Mouse (Mus musculus): Measurements from ENCODE around the gene Elob.

The Elob gene

DNA sequence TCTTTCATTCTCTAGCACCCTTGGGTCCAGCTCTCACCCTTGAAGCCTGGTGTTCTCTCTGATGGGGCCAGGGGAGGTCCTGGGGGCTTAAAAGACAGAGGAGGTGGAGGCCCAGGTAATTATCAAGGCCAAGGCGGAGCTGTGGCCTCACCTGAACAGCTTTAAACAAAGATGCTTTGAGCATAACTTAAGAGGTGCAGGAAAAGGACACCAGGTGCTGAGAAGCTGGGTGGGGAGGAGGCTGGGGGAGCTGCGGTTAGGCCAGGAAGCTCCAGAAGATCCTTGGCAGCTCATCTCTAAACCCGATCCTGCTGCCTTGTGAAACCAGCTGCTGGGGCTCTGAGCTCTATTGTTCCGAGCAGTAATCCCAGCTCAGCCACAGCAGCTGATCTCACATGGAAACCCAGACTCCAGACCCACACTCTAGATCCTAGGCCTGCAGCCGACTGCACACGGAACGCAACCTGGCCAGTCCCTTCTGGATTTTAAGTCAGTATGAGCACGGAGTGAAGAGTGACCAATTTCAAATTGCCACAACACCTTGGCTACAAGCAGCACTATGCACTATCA, 7.2 kb upstream of the Elob start, which contains the start of gene Prss33:
Prss33 (minus strand) TSS at position 51 of the 570 bp plus-strand sequence.
- in situ Hi-C loops (cut with MboI; ENCODE audit: low pct_unique_long_range_greater_than_20kb in 1 of 2, low sequenced_read_pairs in 2 of 2, unreplicated experiment in 1 of 2): loop anchor here in 1 of 2 experiments (5.0 kb wide), 1 partner anchor 54 kb away; no protein-coding TSS in a partner anchor

DNA sequence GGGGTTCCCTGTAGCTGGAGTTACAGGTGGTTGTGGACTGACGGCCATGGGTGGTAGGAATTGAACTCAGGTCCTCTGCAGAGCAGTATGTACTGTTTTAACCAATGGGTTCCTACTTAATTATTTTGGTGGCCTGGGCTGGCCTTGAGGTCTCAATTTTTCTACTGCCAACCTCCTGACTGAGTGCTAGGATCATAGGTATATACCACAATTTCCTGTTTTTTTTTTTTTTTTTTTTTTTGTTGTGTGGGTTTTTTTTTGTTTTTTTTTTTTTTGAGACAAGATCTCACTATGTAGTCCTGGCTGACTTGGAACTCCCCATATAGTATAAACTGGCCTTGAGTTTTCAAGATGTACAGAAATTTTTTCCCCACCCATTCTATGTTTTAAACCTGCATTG, 2.3 kb upstream of the Elob start:
- in situ Hi-C loops (cut with MboI; ENCODE audit: low pct_unique_long_range_greater_than_20kb in 1 of 2, low sequenced_read_pairs in 2 of 2, unreplicated experiment in 1 of 2): no loop called here

- in situ Hi-C loops (cut with MboI; ENCODE audit: low pct_unique_long_range_greater_than_20kb in 1 of 2, low sequenced_read_pairs in 2 of 2, unreplicated experiment in 1 of 2): no loop called here
These were observed 500 bp downstream of the Elob start for GRCm38 (mm10) chr17:23828271-23829001.

GRCm38 (mm10) chr17:23825591-23825990, 3.3 kb downstream of the Elob start:
- in situ Hi-C loops (cut with MboI; ENCODE audit: low pct_unique_long_range_greater_than_20kb in 1 of 2, low sequenced_read_pairs in 2 of 2, unreplicated experiment in 1 of 2): no loop called here

DNA sequence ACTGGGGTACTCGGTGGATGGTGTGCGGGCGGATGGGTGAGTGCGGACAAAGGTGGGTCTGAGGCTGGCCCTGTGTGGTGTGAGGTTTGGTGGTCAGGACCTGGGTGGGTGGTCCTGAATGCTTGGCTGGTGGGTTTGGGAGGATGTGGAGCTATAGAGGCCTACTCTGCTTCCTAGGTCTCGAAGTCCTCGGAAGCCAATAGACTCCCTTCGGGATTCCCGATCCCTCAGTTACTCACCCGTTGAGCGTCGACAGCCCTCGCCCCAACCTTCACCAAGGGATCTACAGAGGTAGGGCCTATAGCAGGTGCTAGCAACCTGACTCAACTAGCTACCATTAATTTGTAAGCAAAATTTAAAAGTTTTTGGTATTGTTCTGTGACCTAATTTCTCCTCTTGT, 5.3 kb downstream of the Elob start:
- in situ Hi-C loops (cut with MboI; ENCODE audit: low pct_unique_long_range_greater_than_20kb in 1 of 2, low sequenced_read_pairs in 2 of 2, unreplicated experiment in 1 of 2): no loop called here

GRCm38 (mm10) chr17:23823018-23823417, 5.9 kb downstream of the Elob start:
- in situ Hi-C loops (cut with MboI; ENCODE audit: low pct_unique_long_range_greater_than_20kb in 1 of 2, low sequenced_read_pairs in 2 of 2, unreplicated experiment in 1 of 2): no loop called here

- in situ Hi-C loops (cut with MboI; ENCODE audit: low pct_unique_long_range_greater_than_20kb in 1 of 2, low sequenced_read_pairs in 2 of 2, unreplicated experiment in 1 of 2): no loop called here
These were observed 6.8 kb downstream of the Elob start for GRCm38 (mm10) chr17:23822094-23822493.

DNA sequence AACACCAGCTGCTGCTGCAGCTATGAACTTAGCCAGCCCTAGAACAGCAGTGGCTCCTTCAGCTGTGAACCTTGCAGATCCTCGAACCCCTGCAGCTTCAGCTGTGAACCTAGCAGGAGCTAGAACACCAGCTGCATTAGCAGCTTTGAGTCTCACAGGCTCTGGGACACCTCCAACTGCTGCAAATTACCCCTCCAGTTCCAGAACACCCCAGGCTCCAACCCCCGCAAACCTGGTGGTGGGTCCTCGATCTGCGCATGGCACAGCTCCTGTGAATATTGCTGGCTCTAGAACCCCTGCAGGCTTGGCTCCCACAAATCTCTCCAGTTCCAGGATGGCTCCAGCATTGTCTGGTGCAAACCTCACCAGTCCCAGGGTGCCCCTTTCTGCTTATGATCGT, 8.2 kb downstream of the Elob start:
- in situ Hi-C loops (cut with MboI; ENCODE audit: low pct_unique_long_range_greater_than_20kb in 1 of 2, low sequenced_read_pairs in 2 of 2, unreplicated experiment in 1 of 2): no loop called here

DNA sequence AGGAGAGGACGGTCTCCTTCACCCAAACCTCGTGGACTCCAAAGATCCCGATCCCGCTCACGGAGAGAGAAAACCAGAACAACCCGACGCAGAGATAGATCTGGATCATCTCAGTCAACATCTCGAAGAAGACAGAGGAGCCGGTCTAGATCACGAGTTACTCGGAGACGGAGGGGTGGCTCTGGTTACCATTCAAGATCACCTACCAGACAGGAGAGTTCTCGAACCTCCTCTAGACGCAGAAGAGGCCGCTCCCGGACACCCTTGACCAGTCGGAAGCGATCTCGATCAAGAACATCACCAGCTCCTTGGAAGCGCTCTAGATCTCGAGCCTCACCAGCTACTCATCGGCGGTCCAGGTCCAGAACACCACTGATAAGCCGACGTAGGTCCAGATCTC, 9.7 kb downstream of the Elob start:
- in situ Hi-C loops (cut with MboI; ENCODE audit: low pct_unique_long_range_greater_than_20kb in 1 of 2, low sequenced_read_pairs in 2 of 2, unreplicated experiment in 1 of 2): no loop called here

GRCm38 (mm10) chr17:23818579-23818978, 10.4 kb downstream of the Elob start:
- in situ Hi-C loops (cut with MboI; ENCODE audit: low pct_unique_long_range_greater_than_20kb in 1 of 2, low sequenced_read_pairs in 2 of 2, unreplicated experiment in 1 of 2): no loop called here

GRCm38 (mm10) chr17:23815641-23816040, 13.3 kb downstream of the Elob start:
- in situ Hi-C loops (cut with MboI; ENCODE audit: low pct_unique_long_range_greater_than_20kb in 1 of 2, low sequenced_read_pairs in 2 of 2, unreplicated experiment in 1 of 2): no loop called here

GRCm38 (mm10) chr17:23807918-23808317, 21.0 kb downstream of the Elob start:
- in situ Hi-C loops (cut with MboI; ENCODE audit: low pct_unique_long_range_greater_than_20kb in 1 of 2, low sequenced_read_pairs in 2 of 2, unreplicated experiment in 1 of 2): no loop called here

- in situ Hi-C loops (cut with MboI; ENCODE audit: low pct_unique_long_range_greater_than_20kb in 1 of 2, low sequenced_read_pairs in 2 of 2, unreplicated experiment in 1 of 2): no loop called here
These were observed 22.1 kb downstream of the Elob start for GRCm38 (mm10) chr17:23806867-23807266.

- in situ Hi-C loops (cut with MboI; ENCODE audit: low pct_unique_long_range_greater_than_20kb in 1 of 2, low sequenced_read_pairs in 2 of 2, unreplicated experiment in 1 of 2): no loop called here
These were observed 24.4 kb downstream of the Elob start for GRCm38 (mm10) chr17:23804426-23805085.

DNA sequence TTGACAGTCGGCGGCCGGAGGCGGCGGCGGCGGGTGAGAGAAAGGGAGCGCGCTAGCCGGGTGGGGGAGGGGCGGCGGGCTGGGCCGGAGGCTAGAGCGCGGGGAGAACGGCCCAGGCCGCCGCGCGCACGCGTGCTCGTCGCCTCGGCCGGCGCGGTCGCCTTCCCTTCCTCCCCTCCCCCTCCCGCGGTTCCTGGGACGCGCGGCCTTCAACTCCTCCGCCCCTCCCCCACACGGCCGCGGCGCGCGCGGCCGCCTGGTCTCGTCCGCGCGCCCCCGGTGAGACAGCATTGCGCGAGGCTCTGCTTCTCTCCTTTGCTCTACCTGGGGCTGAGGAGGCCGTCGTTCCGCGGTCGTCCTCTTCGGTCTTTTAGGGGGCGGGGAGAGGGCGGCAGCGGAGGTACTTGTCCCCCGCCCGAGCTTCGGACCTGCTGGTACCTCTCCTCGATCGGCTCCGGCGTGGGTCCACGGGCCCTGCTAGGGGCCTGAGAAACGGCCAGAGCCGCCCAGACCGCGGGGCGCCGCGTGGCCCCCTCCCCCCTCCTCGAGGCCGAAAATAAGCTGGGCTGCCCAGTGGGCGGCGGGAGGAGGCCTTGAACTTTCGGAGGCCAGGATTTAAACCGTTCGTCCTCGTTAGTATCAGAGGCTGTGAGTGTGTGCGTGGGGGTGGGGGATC, 25.4 kb downstream of the Elob start:
- in situ Hi-C loops (cut with MboI; ENCODE audit: low pct_unique_long_range_greater_than_20kb in 1 of 2, low sequenced_read_pairs in 2 of 2, unreplicated experiment in 1 of 2): no loop called here

GRCm38 (mm10) chr17:23802746-23803365, 26.1 kb downstream of the Elob start:
- in situ Hi-C loops (cut with MboI; ENCODE audit: low pct_unique_long_range_greater_than_20kb in 1 of 2, low sequenced_read_pairs in 2 of 2, unreplicated experiment in 1 of 2): no loop called here

DNA sequence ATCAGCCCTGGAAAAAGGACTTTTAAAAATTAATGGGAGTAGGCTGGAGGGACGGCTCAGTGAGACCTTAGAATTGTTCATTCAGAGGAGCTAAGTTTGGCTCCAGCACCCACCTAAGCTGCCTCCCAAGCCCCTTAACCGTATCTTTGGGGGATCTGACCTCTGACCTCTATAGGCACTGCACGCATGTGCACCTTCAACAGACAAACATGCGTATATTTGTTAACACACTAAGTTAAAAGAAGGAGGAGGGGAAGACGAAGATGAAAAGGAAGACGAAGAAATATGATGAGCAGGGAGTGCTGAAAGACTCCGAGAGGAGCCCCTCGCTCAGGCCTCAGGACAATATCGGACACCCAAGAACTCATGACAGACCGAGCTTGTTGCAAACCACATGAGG, 27.3 kb downstream of the Elob start:
- in situ Hi-C loops (cut with MboI; ENCODE audit: low pct_unique_long_range_greater_than_20kb in 1 of 2, low sequenced_read_pairs in 2 of 2, unreplicated experiment in 1 of 2): no loop called here

GRCm38 (mm10) chr17:23797316-23797715, 31.6 kb downstream of the Elob start:
- in situ Hi-C loops (cut with MboI; ENCODE audit: low pct_unique_long_range_greater_than_20kb in 1 of 2, low sequenced_read_pairs in 2 of 2, unreplicated experiment in 1 of 2): no loop called here

DNA sequence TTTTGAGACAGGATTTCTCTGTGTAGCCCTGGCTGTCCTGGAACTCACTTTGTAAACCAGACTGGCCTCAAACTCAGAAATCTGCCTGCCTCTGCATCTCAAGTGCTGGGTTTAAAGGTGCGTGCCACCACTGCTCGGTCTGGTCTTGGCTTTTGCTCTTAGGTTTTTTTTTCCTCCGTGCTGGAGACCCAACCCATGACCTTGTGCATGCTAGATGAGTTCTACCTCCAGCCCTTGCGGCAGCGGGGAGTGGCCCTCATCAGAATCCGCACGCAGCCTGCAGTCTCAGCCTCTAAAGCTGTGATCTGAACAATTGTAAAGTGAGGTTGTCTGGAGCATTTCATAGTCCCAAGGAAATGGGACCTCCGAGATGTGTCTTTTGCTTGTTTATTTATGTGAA, 33.6 kb downstream of the Elob start:
- in situ Hi-C loops (cut with MboI; ENCODE audit: low pct_unique_long_range_greater_than_20kb in 1 of 2, low sequenced_read_pairs in 2 of 2, unreplicated experiment in 1 of 2): no loop called here
